Mouse (Mus musculus): ENCODE measurements at regions not wholly inside any gene's neighbourhood (a gene's known extent, or its start where the extent isn't known, plus 50 kb on each side); places are given as distances from the start of the nearest gene placed in this dataset.

- ATAC-seq (replicated peaks; ENCODE audit: poor library complexity, severe bottlenecking): no peak
These were observed 363.9 kb upstream of the Robo1 start for GRCm38 (mm10) chr16:71944165-71944564.

- no peak for ATAC-seq (replicated peaks; ENCODE audit: poor library complexity, severe bottlenecking)
These were observed 363.3 kb upstream of the Robo1 start for GRCm38 (mm10) chr16:71944846-71945245.

- no peak for ATAC-seq (replicated peaks; ENCODE audit: poor library complexity, severe bottlenecking)
These were observed 355.2 kb upstream of the Robo1 start for GRCm38 (mm10) chr16:71952879-71953406.

GRCm38 (mm10) chr16:71963579-71963978 lies 344.5 kb upstream of the Robo1 start:
- ATAC-seq (replicated peaks; ENCODE audit: poor library complexity, severe bottlenecking): no peak

GRCm38 (mm10) chr16:71973811-71974210 lies 334.3 kb upstream of the Robo1 start:
- ATAC-seq (replicated peaks; ENCODE audit: poor library complexity, severe bottlenecking): no peak

GRCm38 (mm10) chr16:71997634-71998278 lies 310.4 kb upstream of the Robo1 start:
- no peak for ATAC-seq (replicated peaks; ENCODE audit: poor library complexity, severe bottlenecking)

- no peak for ATAC-seq (replicated peaks; ENCODE audit: poor library complexity, severe bottlenecking)
These were observed 280.5 kb upstream of the Robo1 start for GRCm38 (mm10) chr16:72027404-72028215.

GRCm38 (mm10) chr16:72028216-72028610 lies 279.9 kb upstream of the Robo1 start:
- ATAC-seq (replicated peaks; ENCODE audit: poor library complexity, severe bottlenecking): no peak

GRCm38 (mm10) chr16:72028798-72029197 lies 279.3 kb upstream of the Robo1 start:
- ATAC-seq (replicated peaks; ENCODE audit: poor library complexity, severe bottlenecking): peak; percentile 7; the same call in 1 of the 2 replicates

GRCm38 (mm10) chr16:72029273-72029672 lies 278.8 kb upstream of the Robo1 start:
- no peak for ATAC-seq (replicated peaks; ENCODE audit: poor library complexity, severe bottlenecking)

GRCm38 (mm10) chr16:72068254-72068653 lies 239.9 kb upstream of the Robo1 start:
- ATAC-seq (replicated peaks; ENCODE audit: poor library complexity, severe bottlenecking): no peak

GRCm38 (mm10) chr16:72069581-72069980 lies 238.5 kb upstream of the Robo1 start:
- no peak for ATAC-seq (replicated peaks; ENCODE audit: poor library complexity, severe bottlenecking)

- no peak for ATAC-seq (replicated peaks; ENCODE audit: poor library complexity, severe bottlenecking)
These were observed 236.2 kb upstream of the Robo1 start for GRCm38 (mm10) chr16:72071756-72072471.

GRCm38 (mm10) chr16:72085181-72085580 lies 222.9 kb upstream of the Robo1 start:
- ATAC-seq (replicated peaks; ENCODE audit: poor library complexity, severe bottlenecking): no peak

GRCm38 (mm10) chr16:72088053-72088452 lies 220.1 kb upstream of the Robo1 start:
- no peak for ATAC-seq (replicated peaks; ENCODE audit: poor library complexity, severe bottlenecking)

- no peak for ATAC-seq (replicated peaks; ENCODE audit: poor library complexity, severe bottlenecking)
These were observed 219.2 kb upstream of the Robo1 start for GRCm38 (mm10) chr16:72088916-72089315.
